Mouse (Mus musculus) inflammation-experienced regulatory T-cells (primary cell): Measurements from ENCODE around the gene Mrps31. TPM values are rescaled to one million over a fixed set of nuclear protein-coding genes. Genes with fewer than 3 reads are reported as not detected.

Experiments
- polyA plus RNA-seq, 2 experiments: library from polyadenylated mRNA; unstranded; fragments of 100-300 nt; shearing (Covaris generic); gene quantifications; one replicate each; pipeline ENCODE4 v1.2.1; 2017

Mrps31 gene
- 10 to 100 TPM; 24.6 to 27.6 TPM for polyA plus RNA-seq

DNA sequence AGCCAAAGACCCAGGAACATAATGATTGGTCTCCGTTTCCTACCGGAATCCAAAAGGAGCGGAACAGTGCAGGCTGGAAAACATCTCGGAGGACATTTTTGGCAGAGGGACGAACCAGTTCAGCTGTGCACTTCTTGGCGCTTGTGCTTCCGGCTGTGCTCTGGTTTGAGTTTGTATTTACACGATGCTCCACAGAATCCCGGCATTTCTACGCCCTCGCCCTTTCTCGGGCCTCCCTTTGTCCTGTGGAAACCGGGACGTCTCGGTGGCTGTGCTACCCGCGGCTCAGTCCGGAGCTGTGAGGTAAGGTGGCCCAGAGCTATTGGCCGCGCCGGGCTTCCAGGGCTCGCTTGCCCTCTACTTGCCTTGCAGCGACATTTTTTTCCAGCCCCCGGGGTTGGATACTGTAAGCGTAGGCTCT is at the start of gene Mrps31:
Gene Mrps31 (plus strand): TSS at position 80 of the 421 bp plus-strand sequence.

DNA sequence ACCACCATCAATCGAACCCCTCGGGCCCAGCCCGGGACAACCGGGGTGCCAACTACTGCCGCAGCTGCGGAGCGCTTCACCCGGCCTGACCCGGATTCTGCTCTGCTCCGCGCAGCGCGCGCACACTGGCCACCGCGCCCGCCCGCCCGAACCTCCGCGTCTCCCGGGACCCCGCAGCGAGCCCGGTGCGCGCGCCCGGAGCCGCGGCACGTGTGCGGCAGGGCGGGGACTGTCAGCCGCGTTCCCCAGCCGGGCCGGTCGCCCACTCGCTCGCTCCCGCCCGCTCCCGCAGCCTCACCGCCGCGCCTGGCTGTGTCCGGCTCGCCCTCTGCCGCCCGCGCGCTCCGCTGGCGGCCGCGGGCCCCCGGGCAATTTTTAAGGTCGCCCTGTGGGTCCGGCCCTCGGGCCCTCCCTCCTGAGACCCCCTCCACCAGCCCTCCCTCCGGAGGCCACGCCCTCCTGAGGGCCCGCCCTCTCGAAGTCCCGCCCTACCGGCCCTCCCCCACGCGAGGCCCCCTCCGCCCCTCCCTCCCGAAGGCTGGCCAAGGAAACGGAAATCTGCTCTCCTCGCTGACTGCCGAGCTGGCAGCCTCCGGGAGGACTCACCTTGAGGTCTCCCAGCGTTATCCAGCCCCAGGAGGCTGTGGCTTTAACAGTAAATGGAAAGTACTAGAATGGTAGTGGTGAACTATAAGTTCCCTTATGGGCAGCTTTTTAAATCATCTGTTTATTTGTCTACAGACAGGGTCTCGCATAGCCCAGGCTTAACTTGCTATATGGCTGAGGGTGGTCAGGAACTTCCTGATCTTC is 12.8 kb upstream of the Mrps31 start, which contains the start of gene Slc25a15:
Gene Slc25a15 (minus strand): TSS at position 456 of the 810 bp plus-strand sequence.

Other genes with a start within 250 kb of the Mrps31 start
- gene Nek3, start 244.9 kb upstream of the Mrps31 start, polyA plus RNA-seq, result 1 to 10 TPM; 3.8 to 7.1 TPM
- gene Ckap2, start 225.5 kb upstream of the Mrps31 start, polyA plus RNA-seq, result 1 to 10 TPM; 1.8 to 7.9 TPM
- 10 to 100 TPM; 37.0 to 49.8 TPM for gene Vps36, start 218.6 kb upstream of the Mrps31 start, polyA plus RNA-seq
- gene Thsd1, start 184.0 kb upstream of the Mrps31 start, polyA plus RNA-seq, result 1 to 10 TPM in 1 of 2 experiments, under 1 TPM in 1; 0.58 to 2.0 TPM
- under 1 TPM in 1 of 2 experiments, not detected in 1; 0.18 TPM for gene Tpte, start 127.9 kb upstream of the Mrps31 start, polyA plus RNA-seq
- 10 to 100 TPM in 1 of 2 experiments, 1 to 10 TPM in 1; 6.3 to 10.8 TPM for gene Slc25a15, start 12.8 kb upstream of the Mrps31 start, polyA plus RNA-seq